Mouse (Mus musculus): ENCODE results near the gene Scgn. TPM values are rescaled to one million over a fixed set of nuclear protein-coding genes. Genes with fewer than 3 reads are reported as not detected.

Gene Scgn
- polyA plus RNA-seq, 1 experiment from 2014 or later = 1.6 TPM

GRCm38 (mm10) chr13:23990451-23990850 is 563 bp downstream of the Scgn start:
- no peak for ATAC-seq (ENCODE audit: low FRiP score, low read depth)
- H3K9ac ChIP-seq = no peak overlapping the region
- 25% methylated on average over 5 of the region's 5 CpGs for WGBS

DNA sequence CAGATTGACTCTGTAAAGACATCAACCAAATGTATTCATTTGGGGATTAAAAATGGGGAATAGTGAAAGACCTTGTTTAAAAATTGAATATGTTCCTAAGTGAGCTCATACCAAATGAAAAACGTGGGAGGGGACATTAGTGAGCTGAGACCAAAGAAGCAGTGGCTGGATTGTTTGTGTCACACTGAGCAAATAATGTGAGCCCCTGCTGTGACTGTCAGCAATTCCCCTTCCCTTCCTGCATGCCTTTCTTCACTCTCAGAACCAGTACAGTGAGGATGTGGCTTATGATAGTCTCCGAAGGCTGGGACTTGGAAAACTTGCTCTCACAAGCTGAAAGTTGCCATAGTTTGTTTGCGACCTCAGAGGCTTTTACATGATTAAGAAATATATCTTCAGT is 5.9 kb downstream of the Scgn start:
- Histone ChIP-seq H3K9ac (no peak overlapping the region), H3K9me3 (no peaks in the 10 kb centered on the region), H3K27ac (replicated peaks) (no peak overlapping the region), H3K4me2 (no peak overlapping the region), H3K36me3 (no peaks in the 10 kb centered on the region), H3K27me3 (peaks cover 2% of the 10 kb centered on the region; the same call in 1 of the 2 replicates), H3K4me3 (no peak overlapping the region), H3K4me1 (replicated peaks) (no peaks in the 10 kb centered on the region; the same call in 1 of the 2 replicates)
- WGBS = 43% methylated on average over 3 of the region's 3 CpGs
- no peak for ATAC-seq (ENCODE audit: low FRiP score, low read depth)

More at GRCm38 (mm10) chr13:23990451-23990850, 563 bp downstream of the Scgn start:
- H3K9me3 ChIP-seq = no peaks in the 10 kb centered on the region
- H3K4me2 ChIP-seq = peak overlapping the region; percentile 83
- peaks cover 9% of the 10 kb centered on the region for H3K4me1 ChIP-seq (replicated peaks)
- H3K36me3 ChIP-seq = no peaks in the 10 kb centered on the region
- peak overlapping the region; percentile 36 for H3K4me3 ChIP-seq
- H3K27ac ChIP-seq (replicated peaks) = no peak overlapping the region
- peaks cover 14% of the 10 kb centered on the region; the same call in 1 of the 2 replicates for H3K27me3 ChIP-seq

DNA sequence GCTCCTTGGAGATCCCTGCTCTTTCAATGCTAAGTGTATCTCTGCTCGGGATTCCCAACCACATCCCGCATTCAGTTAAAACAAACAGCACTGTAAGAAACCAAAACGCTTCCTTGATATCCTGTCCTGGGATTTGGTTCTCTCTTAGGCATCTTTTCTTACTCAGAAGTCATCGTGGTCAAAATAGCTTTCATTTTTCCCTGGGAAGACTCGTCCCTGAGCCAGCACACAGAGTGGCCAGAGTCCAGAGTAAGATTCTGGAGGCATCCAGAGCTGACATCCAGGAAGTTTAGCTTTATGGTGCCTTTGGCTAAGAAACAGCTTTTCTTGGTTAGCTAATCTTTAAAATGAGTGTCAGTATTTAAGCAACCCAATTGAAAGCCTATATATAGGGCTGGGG is 18.7 kb downstream of the Scgn start:
- Histone ChIP-seq H3K27ac (replicated peaks) (no peak overlapping the region), H3K9ac (no peak overlapping the region), H3K4me3 (no peak overlapping the region), H3K9me3 (no peaks in the 10 kb centered on the region), H3K4me1 (replicated peaks) (no peaks in the 10 kb centered on the region), H3K36me3 (no peaks in the 10 kb centered on the region), H3K27me3 (no peaks in the 10 kb centered on the region), H3K4me2 (no peak overlapping the region)
- no peak for ATAC-seq (ENCODE audit: low FRiP score, low read depth)
- WGBS = 68% methylated on average over 5 of the region's 5 CpGs

- 51% methylated on average over 2 of the region's 2 CpGs for WGBS
- H3K4me3 ChIP-seq = no peak overlapping the region
These were observed 19.1 kb downstream of the Scgn start for GRCm38 (mm10) chr13:23971870-23972269.

DNA sequence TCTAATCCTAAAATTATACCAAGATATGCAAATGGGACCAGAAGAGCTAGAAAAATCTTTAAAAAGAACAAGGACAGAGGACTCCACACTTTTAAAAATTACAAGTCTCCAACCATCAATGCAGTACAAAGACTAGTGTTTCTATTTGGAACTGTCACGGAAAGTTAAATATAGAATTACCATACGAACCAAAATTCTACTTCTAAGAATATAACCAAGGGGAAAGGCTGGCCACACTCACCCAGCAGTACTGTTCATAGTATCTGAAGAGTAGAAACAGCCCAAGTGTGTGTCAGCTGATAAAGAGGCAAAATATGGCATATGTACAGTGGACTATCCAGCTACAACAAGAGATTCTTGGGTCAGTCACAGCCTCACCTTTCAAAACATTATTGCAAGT is 26.1 kb downstream of the Scgn start:
- H3K4me3 ChIP-seq = no peak overlapping the region
- 88% methylated on average over 2 of the region's 2 CpGs for WGBS
- no peaks in the 10 kb centered on the region for H3K4me1 ChIP-seq (replicated peaks)
- ATAC-seq (ENCODE audit: low FRiP score, low read depth) = no peak
- no peaks in the 10 kb centered on the region for H3K9me3 ChIP-seq
- no peaks in the 10 kb centered on the region for H3K36me3 ChIP-seq
- no peaks in the 10 kb centered on the region for H3K27me3 ChIP-seq
- no peak overlapping the region for H3K27ac ChIP-seq (replicated peaks)
- H3K4me2 ChIP-seq = no peak overlapping the region
- no peak overlapping the region for H3K9ac ChIP-seq

More at GRCm38 (mm10) chr13:23971870-23972269, 19.1 kb downstream of the Scgn start:
- Histone ChIP-seq H3K9ac (no peak overlapping the region), H3K4me2 (no peak overlapping the region), H3K27ac (replicated peaks) (no peak overlapping the region), H3K27me3 (no peaks in the 10 kb centered on the region), H3K4me1 (replicated peaks) (no peaks in the 10 kb centered on the region), H3K9me3 (no peaks in the 10 kb centered on the region), H3K36me3 (no peaks in the 10 kb centered on the region)
- no peak for ATAC-seq (ENCODE audit: low FRiP score, low read depth)

DNA sequence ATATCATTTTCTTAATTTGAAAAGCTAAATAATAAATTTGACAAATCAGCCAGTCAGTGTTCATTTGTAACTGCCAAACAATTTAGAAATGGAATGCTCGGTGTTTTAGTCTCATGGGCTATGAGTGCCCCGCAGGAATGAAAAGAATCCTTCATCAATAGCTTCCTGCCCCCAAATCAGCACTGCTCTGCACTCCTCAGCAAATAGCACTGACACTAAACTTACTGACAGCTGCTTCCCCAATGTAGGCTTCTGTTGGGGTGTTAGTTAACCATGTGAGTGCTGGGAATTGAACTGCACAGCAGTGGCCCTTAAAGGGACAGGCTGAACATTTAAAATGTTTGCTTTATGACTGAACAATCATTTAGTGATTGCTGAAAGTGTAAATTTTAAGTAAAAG is 31.2 kb downstream of the Scgn start:
- no peaks in the 10 kb centered on the region for H3K9me3 ChIP-seq
- ATAC-seq (ENCODE audit: low FRiP score, low read depth) = no peak
- H3K9ac ChIP-seq = no peak overlapping the region
- WGBS = 26% methylated on average over 2 of the region's 2 CpGs
- H3K27me3 ChIP-seq = no peaks in the 10 kb centered on the region
- H3K4me2 ChIP-seq = no peak overlapping the region
- no peak overlapping the region for H3K4me3 ChIP-seq
- no peak overlapping the region for H3K27ac ChIP-seq (replicated peaks)
- no peaks in the 10 kb centered on the region for H3K36me3 ChIP-seq
- peaks cover 3% of the 10 kb centered on the region; the same call in 1 of the 2 replicates for H3K4me1 ChIP-seq (replicated peaks)

GRCm38 (mm10) chr13:23950928-23951327 is 40.1 kb downstream of the Scgn start:
- H3K9me3 ChIP-seq = no peaks in the 10 kb centered on the region
- H3K27me3 ChIP-seq = no peaks in the 10 kb centered on the region
- H3K4me3 ChIP-seq = no peak overlapping the region
- no peak for ATAC-seq (ENCODE audit: low FRiP score, low read depth)
- WGBS = 73% methylated on average over 3 of the region's 3 CpGs
- H3K4me2 ChIP-seq = no peak overlapping the region
- H3K36me3 ChIP-seq = no peaks in the 10 kb centered on the region
- H3K9ac ChIP-seq = no peak overlapping the region
- no peak overlapping the region for H3K27ac ChIP-seq (replicated peaks)
- peaks cover 5% of the 10 kb centered on the region; the same call in 1 of the 2 replicates for H3K4me1 ChIP-seq (replicated peaks)

GRCm38 (mm10) chr13:23949484-23950246 is 41.3 kb downstream of the Scgn start:
- WGBS = 26% methylated on average over 14 of the region's 14 CpGs
- peak; percentile 81; the same call in 1 of the 2 replicates for ATAC-seq (ENCODE audit: low FRiP score, low read depth)
- Histone ChIP-seq H3K9me3 (no peaks in the 10 kb centered on the region), H3K27me3 (no peaks in the 10 kb centered on the region), H3K9ac (no peak overlapping the region), H3K36me3 (no peaks in the 10 kb centered on the region), H3K4me1 (replicated peaks) (peaks cover 5% of the 10 kb centered on the region; the same call in 1 of the 2 replicates), H3K4me3 (no peak overlapping the region), H3K4me2 (no peak overlapping the region), H3K27ac (replicated peaks) (0 out of 2 replicates have a peak overlapping the region, but pooled peaks have one; percentile 12)

- Histone ChIP-seq H3K9ac (no peak overlapping the region), H3K4me3 (no peak overlapping the region), H3K4me1 (replicated peaks) (peaks cover 5% of the 10 kb centered on the region; the same call in 1 of the 2 replicates), H3K27me3 (no peaks in the 10 kb centered on the region), H3K4me2 (no peak overlapping the region), H3K27ac (replicated peaks) (no peak overlapping the region), H3K36me3 (no peaks in the 10 kb centered on the region), H3K9me3 (no peaks in the 10 kb centered on the region)
- 20% methylated on average over 2 of the region's 2 CpGs for WGBS
- no peak for ATAC-seq (ENCODE audit: low FRiP score, low read depth)
These were observed 44.8 kb downstream of the Scgn start for GRCm38 (mm10) chr13:23946254-23946653.

DNA sequence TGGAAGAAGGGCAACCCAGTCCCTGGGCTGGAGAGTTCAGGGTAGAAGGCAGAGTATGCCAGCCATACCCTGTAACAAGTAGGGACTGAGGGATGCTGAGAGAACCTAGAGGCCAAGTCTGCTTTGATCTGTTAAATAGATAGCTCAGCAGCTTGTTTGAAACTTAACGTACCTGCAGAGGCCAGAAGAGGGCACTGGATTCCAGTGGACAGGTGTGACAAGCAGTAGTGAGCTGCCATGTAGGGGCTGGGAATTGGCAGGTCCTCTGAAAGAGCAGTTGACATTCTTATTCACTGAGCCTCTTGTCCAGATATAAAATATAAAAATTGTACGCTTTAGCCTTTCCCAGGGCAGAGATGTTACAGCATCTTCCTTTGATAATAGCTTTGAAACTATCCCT is 48.2 kb downstream of the Scgn start:
- H3K4me2 ChIP-seq = no peak overlapping the region
- no peak overlapping the region for H3K27ac ChIP-seq (replicated peaks)
- ATAC-seq (ENCODE audit: low FRiP score, low read depth) = no peak
- H3K4me3 ChIP-seq = no peak overlapping the region
- WGBS = 64% methylated on average over 2 of the region's 2 CpGs
- no peak overlapping the region for H3K9ac ChIP-seq
- H3K9me3 ChIP-seq = no peaks in the 10 kb centered on the region
- no peaks in the 10 kb centered on the region for H3K36me3 ChIP-seq
- H3K27me3 ChIP-seq = no peaks in the 10 kb centered on the region
- no peaks in the 10 kb centered on the region for H3K4me1 ChIP-seq (replicated peaks)

- 66% methylated on average over 6 of the region's 6 CpGs for WGBS
These were observed 50.7 kb downstream of the Scgn start for GRCm38 (mm10) chr13:23940291-23940690.

GRCm38 (mm10) chr13:23938699-23939098 is 52.3 kb downstream of the Scgn start:
- Histone ChIP-seq H3K9ac (no peak overlapping the region), H3K4me3 (no peak overlapping the region), H3K27me3 (no peaks in the 10 kb centered on the region), H3K4me2 (no peak overlapping the region), H3K36me3 (no peaks in the 10 kb centered on the region), H3K4me1 (replicated peaks) (no peaks in the 10 kb centered on the region), H3K9me3 (no peaks in the 10 kb centered on the region), H3K27ac (replicated peaks) (no peak overlapping the region)
- WGBS = 82% methylated on average over 1 of the region's 1 CpGs
- ATAC-seq (ENCODE audit: low FRiP score, low read depth) = no peak

More at GRCm38 (mm10) chr13:23940291-23940690, 50.7 kb downstream of the Scgn start:
- Histone ChIP-seq H3K4me1 (replicated peaks) (no peaks in the 10 kb centered on the region), H3K27me3 (no peaks in the 10 kb centered on the region), H3K9ac (no peak overlapping the region), H3K9me3 (no peaks in the 10 kb centered on the region), H3K4me2 (no peak overlapping the region), H3K36me3 (no peaks in the 10 kb centered on the region), H3K4me3 (no peak overlapping the region), H3K27ac (replicated peaks) (no peak overlapping the region)
- ATAC-seq (ENCODE audit: low FRiP score, low read depth) = no peak

GRCm38 (mm10) chr13:23934211-23934520 is 56.8 kb downstream of the Scgn start, which contains the start of gene Hist1h2aa:
Gene Hist1h2aa, plus strand, starts transcription at chr13:23934462.
- 91% methylated on average over 10 of the region's 10 CpGs for WGBS
- Histone ChIP-seq H3K27me3 (no peaks in the 10 kb centered on the region), H3K36me3 (no peaks in the 10 kb centered on the region), H3K4me1 (replicated peaks) (no peaks in the 10 kb centered on the region), H3K4me2 (no peak within 1 kb of the TSS), H3K9me3 (no peaks in the 10 kb centered on the region), H3K27ac (replicated peaks) (no peak within 1 kb of the TSS), H3K9ac (no peak within 1 kb of the TSS), H3K4me3 (no peak within 1 kb of the TSS)
- ATAC-seq (ENCODE audit: low FRiP score, low read depth) = no peak

Measured in hindbrain, embryonic 15.5 days (tissue).